Mouse (Mus musculus) lung, embryonic 16.5 days (tissue): ENCODE measurements around the gene Fbxo28. TPM values are rescaled to one million over a fixed set of nuclear protein-coding genes. Genes with fewer than 3 reads are reported as not detected.

Source experiments
- ATAC-seq: fragments of 200-750 bp; cut with Nextera tagmentation; 2 replicates; pipeline ENCODE4 v1.8.0; 2017; ENCODE audit warnings: low read depth, mild to moderate bottlenecking, moderate library complexity
- H3K27ac ChIP-seq: fragments of 300-500 bp; sonication (generic); 2 replicates; pipeline ENCODE4 v1.5.1; 2014; ENCODE audit warnings: mild to moderate bottlenecking, control low read depth, low read length
- H3K27me3 ChIP-seq: fragments of 300-500 bp; sonication (generic); 2 replicates; pipeline ENCODE4 v1.6.1; 2014; ENCODE audit warnings: low read depth, low read length, mixed read lengths; ENCODE audit not compliant: control insufficient read depth, insufficient read depth
- H3K36me3 ChIP-seq: fragments of 300-500 bp; sonication (generic); 2 replicates; pipeline ENCODE4 v1.6.1; 2014; ENCODE audit warnings: low read length; ENCODE audit not compliant: control insufficient read depth, insufficient read depth
- H3K4me1 ChIP-seq: fragments of 300-500 bp; sonication (generic); replicated peaks from 2 replicates; pipeline ENCODE4 v1.6.1; 2014; ENCODE audit warnings: low read length, mixed read lengths; ENCODE audit not compliant: control insufficient read depth, insufficient read depth
- H3K4me2 ChIP-seq: fragments of 300-500 bp; sonication (generic); 2 replicates; pipeline ENCODE4 v1.6.1; 2014; ENCODE audit warnings: low read depth, low read length, control low read depth
- H3K4me3 ChIP-seq: fragments of 300-500 bp; sonication (generic); 2 replicates; pipeline ENCODE4 v1.5.1; 2014; ENCODE audit warnings: mild to moderate bottlenecking, low read length, control low read depth
- H3K9ac ChIP-seq: fragments of 300-500 bp; sonication (generic); 2 replicates; pipeline ENCODE4 v1.6.1; 2014; ENCODE audit warnings: low read length, control low read depth
- H3K9me3 ChIP-seq: fragments of 300-500 bp; sonication (generic); 2 replicates; pipeline ENCODE4 v1.6.1; 2016; ENCODE audit warnings: low read length; ENCODE audit not compliant: control insufficient read depth
- WGBS: fragments of 180-500 bp; shearing (Covaris S2); extraction: QIAGEN DNeasy Blood & Tissue Kit; methylation state at CpG from one replicate; pipeline ENCODE4 v1.1.7; 2014; 5-methylcytosine and 5-hydroxymethylcytosine counted together
- polyA plus RNA-seq: library from polyadenylated mRNA; unstranded; fragments of >200 nt; fragmentation: Nextera tagmentation; extraction: Ambion mirVana; gene quantifications from 2 replicates; pipeline ENCODE4 v1.2.1, GENCODE M21; 2015

Fbxo28 gene
- polyA plus RNA-seq, 1 experiment from 2014 or later: 19.9 TPM

- 56% methylated on average over 7 of the region's 7 CpGs for WGBS
- Histone ChIP-seq H3K9ac (0 out of 2 replicates have a peak overlapping the region, but pooled peaks have one; percentile 27), H3K36me3 (no peaks in the 10 kb centered on the region), H3K4me2 (no peak overlapping the region), H3K27me3 (no peaks in the 10 kb centered on the region), H3K4me1 (peaks cover 4% of the 10 kb centered on the region), H3K27ac (no peak overlapping the region), H3K9me3 (no peaks in the 10 kb centered on the region), H3K4me3 (no peak overlapping the region)
- ATAC-seq: peak; percentile 66; the same call in 1 of the 2 replicates
Observed at GRCm38 (mm10) chr1:182287781-182288180, 53.6 kb downstream of the Fbxo28 start.

GRCm38 (mm10) chr1:182284795-182285194 is 56.6 kb downstream of the Fbxo28 start:
- Histone ChIP-seq H3K27me3 (no peaks in the 10 kb centered on the region), H3K27ac (no peak overlapping the region), H3K36me3 (no peaks in the 10 kb centered on the region), H3K4me3 (no peak overlapping the region), H3K9ac (no peak overlapping the region), H3K4me1 (peaks cover 20% of the 10 kb centered on the region), H3K4me2 (no peak overlapping the region), H3K9me3 (no peaks in the 10 kb centered on the region)
- 85% methylated on average over 2 of the region's 2 CpGs for WGBS
- ATAC-seq: no peak

GRCm38 (mm10) chr1:182283231-182283630 is 58.2 kb downstream of the Fbxo28 start:
- no peak; the same call in 1 of the 2 replicates for ATAC-seq
- Histone ChIP-seq H3K9me3 (no peaks in the 10 kb centered on the region), H3K4me3 (peak overlapping the region; percentile 76), H3K4me2 (peak overlapping the region; percentile 87), H3K4me1 (peaks cover 20% of the 10 kb centered on the region), H3K27ac (peak overlapping the region; percentile 75; the same call in 1 of the 2 replicates), H3K27me3 (no peaks in the 10 kb centered on the region), H3K36me3 (peaks cover 6% of the 10 kb centered on the region), H3K9ac (peak overlapping the region; percentile 88; the same call in 1 of the 2 replicates)
- WGBS: 32% methylated on average over 7 of the region's 7 CpGs

- peak within 1 kb of the TSS; percentile 87 for H3K4me2 ChIP-seq
- H3K9ac ChIP-seq: peak within 1 kb of the TSS; percentile 88
Observed at GRCm38 (mm10) chr1:182282091-182283075, 59.0 kb downstream of the Fbxo28 start, which contains the start of gene Degs1. Gene Degs1, minus strand, starts transcription at chr1:182282804.

GRCm38 (mm10) chr1:182281251-182281711 is 60.1 kb downstream of the Fbxo28 start:
- Histone ChIP-seq H3K36me3 (peaks cover 21% of the 10 kb centered on the region), H3K4me3 (peak overlapping the region; percentile 76), H3K9ac (peak overlapping the region; percentile 43; the same call in 1 of the 2 replicates), H3K9me3 (no peaks in the 10 kb centered on the region), H3K4me2 (peak overlapping the region; percentile 87), H3K4me1 (peaks cover 20% of the 10 kb centered on the region), H3K27me3 (no peaks in the 10 kb centered on the region), H3K27ac (no peak overlapping the region)
- WGBS: 8% methylated on average over 9 of the region's 9 CpGs
- ATAC-seq: no peak

More at GRCm38 (mm10) chr1:182282091-182283075, 59.0 kb downstream of the Fbxo28 start, which contains the start of gene Degs1:
- Histone ChIP-seq H3K9me3 (no peaks in the 10 kb centered on the region), H3K36me3 (peaks cover 12% of the 10 kb centered on the region), H3K27me3 (no peaks in the 10 kb centered on the region), H3K4me3 (peak within 1 kb of the TSS; percentile 76), H3K4me1 (peaks cover 20% of the 10 kb centered on the region), H3K27ac (peak within 1 kb of the TSS; percentile 89)
- under 1% methylated on average over 91 of the region's 94 CpGs for WGBS
- ATAC-seq: peak; percentile 96

- peak overlapping the region; percentile 87 for H3K4me2 ChIP-seq
- H3K4me3 ChIP-seq: 0 out of 2 replicates have a peak overlapping the region, but pooled peaks have one; percentile 76
- 53% methylated on average over 11 of the region's 11 CpGs for WGBS
- no peak overlapping the region for H3K27ac ChIP-seq
- ATAC-seq: no peak
- H3K27me3 ChIP-seq: no peaks in the 10 kb centered on the region
- peak overlapping the region; percentile 33; the same call in 1 of the 2 replicates for H3K9ac ChIP-seq
- H3K4me1 ChIP-seq: peaks cover 20% of the 10 kb centered on the region
- no peaks in the 10 kb centered on the region for H3K9me3 ChIP-seq
- H3K36me3 ChIP-seq: peaks cover 22% of the 10 kb centered on the region
Observed at GRCm38 (mm10) chr1:182280577-182280976, 60.9 kb downstream of the Fbxo28 start.

GRCm38 (mm10) chr1:182280046-182280445 is 61.4 kb downstream of the Fbxo28 start:
- Histone ChIP-seq H3K4me3 (no peak overlapping the region), H3K27ac (no peak overlapping the region), H3K4me1 (peaks cover 20% of the 10 kb centered on the region), H3K9ac (no peak overlapping the region), H3K36me3 (peaks cover 24% of the 10 kb centered on the region), H3K9me3 (no peaks in the 10 kb centered on the region), H3K27me3 (no peaks in the 10 kb centered on the region), H3K4me2 (no peak overlapping the region)
- WGBS: 83% methylated on average over 6 of the region's 6 CpGs
- ATAC-seq: no peak

- Histone ChIP-seq H3K4me2 (no peak overlapping the region), H3K27ac (no peak overlapping the region), H3K4me1 (peaks cover 20% of the 10 kb centered on the region), H3K4me3 (no peak overlapping the region), H3K27me3 (no peaks in the 10 kb centered on the region), H3K9ac (no peak overlapping the region), H3K9me3 (no peaks in the 10 kb centered on the region), H3K36me3 (peaks cover 24% of the 10 kb centered on the region)
- WGBS: 77% methylated on average over 4 of the region's 4 CpGs
- ATAC-seq: no peak
Observed at GRCm38 (mm10) chr1:182279436-182279835, 62.0 kb downstream of the Fbxo28 start.

GRCm38 (mm10) chr1:182275109-182275508 is 66.3 kb downstream of the Fbxo28 start:
- no peak overlapping the region for H3K27ac ChIP-seq
- H3K36me3 ChIP-seq: peaks cover 28% of the 10 kb centered on the region
- H3K9me3 ChIP-seq: no peaks in the 10 kb centered on the region
- ATAC-seq: no peak
- no peak overlapping the region for H3K9ac ChIP-seq
- H3K27me3 ChIP-seq: no peaks in the 10 kb centered on the region
- H3K4me1 ChIP-seq: peaks cover 2% of the 10 kb centered on the region
- H3K4me2 ChIP-seq: no peak overlapping the region
- no peak overlapping the region for H3K4me3 ChIP-seq
- WGBS: 79% methylated on average over 6 of the region's 6 CpGs
